Mouse (Mus musculus) embryo, embryonic 11.5 days (tissue): ENCODE measurements at regions not wholly inside any gene's neighbourhood (a gene's known extent, or its start where the extent isn't known, plus 50 kb on each side); places are given as distances from the start of the nearest gene placed in this dataset.
"Not testable (repeated sequence)": the region's sequence is repeated elsewhere in the genome, so short reads cannot be mapped to it uniquely, and the experiment has no call there.

ENCODE experiments used
- DNase-seq: peaks from one replicate; pipeline ENCODE4 v3.0.0-alpha.2; 2012; ENCODE audit warnings: low read depth, low spot score

- peak; percentile 19 for DNase-seq
Observed at GRCm38 (mm10) chr15:93094202-93095135, 180.5 kb downstream of the Gxylt1 start.

GRCm38 (mm10) chr15:93091396-93091795 is 183.6 kb downstream of the Gxylt1 start:
- no peak for DNase-seq

GRCm38 (mm10) chr15:93089347-93089746 is 185.6 kb downstream of the Gxylt1 start:
- peak; percentile 37 for DNase-seq

- no peak for DNase-seq
Observed at GRCm38 (mm10) chr15:93084967-93085617, 189.9 kb downstream of the Gxylt1 start.

GRCm38 (mm10) chr15:93074070-93074469 is 200.9 kb downstream of the Gxylt1 start:
- DNase-seq, result no peak

GRCm38 (mm10) chr15:93062213-93063131 is 212.5 kb downstream of the Gxylt1 start:
- DNase-seq, result peak; percentile 24

GRCm38 (mm10) chr15:93053471-93053870 is 221.5 kb downstream of the Gxylt1 start:
- DNase-seq, result no peak

- DNase-seq, result no peak
Observed at GRCm38 (mm10) chr15:93027185-93027584, 247.8 kb downstream of the Gxylt1 start.

GRCm38 (mm10) chr15:93026456-93027078 is 248.4 kb downstream of the Gxylt1 start:
- DNase-seq, result no peak

- no peak for DNase-seq
Observed at GRCm38 (mm10) chr15:93025791-93026190, 249.2 kb downstream of the Gxylt1 start.

GRCm38 (mm10) chr15:93024171-93024570 is 250.8 kb downstream of the Gxylt1 start:
- DNase-seq, result no peak

GRCm38 (mm10) chr15:93011166-93011565 is 263.8 kb downstream of the Gxylt1 start:
- no peak for DNase-seq

- no peak for DNase-seq
Observed at GRCm38 (mm10) chr15:93010629-93011028, 264.4 kb downstream of the Gxylt1 start.

GRCm38 (mm10) chr15:93005751-93006231 is 269.2 kb downstream of the Gxylt1 start:
- no peak for DNase-seq

GRCm38 (mm10) chr15:93005186-93005585 is 269.8 kb downstream of the Gxylt1 start:
- not testable (repeated sequence) for DNase-seq

GRCm38 (mm10) chr15:93004551-93004950 is 270.4 kb downstream of the Gxylt1 start:
- no peak for DNase-seq

GRCm38 (mm10) chr15:93003233-93003632 is 271.7 kb downstream of the Gxylt1 start:
- DNase-seq, result no peak

GRCm38 (mm10) chr15:93002002-93002904 is 272.7 kb downstream of the Gxylt1 start:
- DNase-seq, result no peak

GRCm38 (mm10) chr15:93001346-93002001 is 273.5 kb downstream of the Gxylt1 start:
- no peak for DNase-seq
